Mouse (Mus musculus) layer of hippocampus, postnatal 10 days (tissue): ENCODE results near the gene Map3k20. TPM values are rescaled to one million over a fixed set of nuclear protein-coding genes. Genes with fewer than 3 reads are reported as not detected.

Experiments used
- DNase-seq, 2 experiments: peaks; one replicate each; pipeline ENCODE4 v3.0.0; 2021; ENCODE audit warnings: low spot score in 2 of 2
- total RNA-seq, 2 experiments: library from RNA; stranded (reverse); gene quantifications; 2 replicates each; pipeline ENCODE4 v1.2.3; 2021

Gene Map3k20
- total RNA-seq, 2 experiments from 2014 or later = 14.3 to 16.5 TPM

DNA sequence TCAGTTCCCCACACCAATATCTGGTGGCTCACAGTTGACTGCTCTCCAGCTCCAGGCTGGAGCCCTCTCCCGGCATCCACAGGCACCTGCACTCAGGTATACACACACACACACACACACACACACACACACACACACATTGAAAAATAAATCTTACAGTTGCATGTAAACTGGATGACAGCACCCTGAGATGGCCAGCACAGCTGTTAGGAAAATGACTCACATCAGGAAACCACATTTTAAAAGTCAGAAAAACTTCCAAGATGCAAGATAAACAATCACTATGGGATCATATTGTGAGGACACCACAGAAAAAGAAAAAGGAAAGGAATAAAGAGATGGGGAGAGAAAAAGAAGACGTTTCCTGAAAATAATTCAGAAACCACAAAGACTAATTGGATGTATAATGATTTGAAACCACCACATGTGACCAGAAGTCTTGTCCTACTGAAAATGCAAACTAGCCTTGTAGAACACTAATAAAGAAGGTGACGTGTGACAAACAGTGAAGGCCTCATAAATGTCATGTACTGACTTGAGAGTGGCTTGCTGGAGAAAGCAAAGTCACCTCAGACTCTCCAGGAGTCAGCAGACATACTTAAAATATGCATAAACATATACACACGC is 7.1 kb upstream of the Map3k20 start:
- no peak for DNase-seq

DNA sequence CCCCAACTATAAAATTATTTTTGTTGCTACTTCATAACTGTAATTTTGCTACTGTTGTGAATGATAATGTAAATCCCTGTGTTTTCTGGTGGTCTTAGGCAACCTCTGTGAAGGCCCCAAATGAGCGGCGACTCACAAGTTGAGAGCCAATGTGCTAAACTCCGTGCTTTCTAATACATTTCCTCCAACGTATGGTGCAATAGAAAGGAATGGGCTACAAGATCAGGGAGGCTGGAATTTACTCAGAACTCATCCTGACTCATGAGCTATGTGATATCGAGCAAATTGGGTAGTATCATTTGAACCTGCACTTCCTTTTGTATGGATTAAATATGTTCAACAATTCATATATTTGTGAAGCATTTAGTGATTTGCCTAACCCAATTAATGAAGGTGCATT is 4.9 kb upstream of the Map3k20 start:
- DNase-seq = no peak

GRCm38 (mm10) chr2:72281971-72282370 is 3.5 kb upstream of the Map3k20 start:
- DNase-seq = no peak

- no peak for DNase-seq
Measured at GRCm38 (mm10) chr2:72282733-72283132, 2.7 kb upstream of the Map3k20 start.

DNA sequence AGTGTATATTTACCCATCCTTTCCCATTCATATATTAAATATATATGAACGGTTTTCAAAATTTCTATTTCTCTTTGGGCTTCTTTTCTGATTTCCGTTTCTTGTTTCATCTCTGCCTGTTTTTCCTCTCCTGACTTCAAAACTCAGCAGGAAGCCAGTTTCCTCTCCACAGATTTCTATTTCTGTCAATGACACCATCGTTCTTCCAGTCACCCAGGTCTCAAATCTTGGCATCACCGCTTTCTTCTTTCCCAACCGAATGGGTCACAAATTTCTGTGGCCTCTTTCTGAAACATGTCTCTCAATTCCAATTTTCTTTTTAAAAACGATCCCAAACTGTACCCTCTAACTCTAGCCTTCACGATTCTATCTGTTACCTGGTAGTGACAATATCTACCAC is 748 bp upstream of the Map3k20 start:
- DNase-seq = no peak

DNA sequence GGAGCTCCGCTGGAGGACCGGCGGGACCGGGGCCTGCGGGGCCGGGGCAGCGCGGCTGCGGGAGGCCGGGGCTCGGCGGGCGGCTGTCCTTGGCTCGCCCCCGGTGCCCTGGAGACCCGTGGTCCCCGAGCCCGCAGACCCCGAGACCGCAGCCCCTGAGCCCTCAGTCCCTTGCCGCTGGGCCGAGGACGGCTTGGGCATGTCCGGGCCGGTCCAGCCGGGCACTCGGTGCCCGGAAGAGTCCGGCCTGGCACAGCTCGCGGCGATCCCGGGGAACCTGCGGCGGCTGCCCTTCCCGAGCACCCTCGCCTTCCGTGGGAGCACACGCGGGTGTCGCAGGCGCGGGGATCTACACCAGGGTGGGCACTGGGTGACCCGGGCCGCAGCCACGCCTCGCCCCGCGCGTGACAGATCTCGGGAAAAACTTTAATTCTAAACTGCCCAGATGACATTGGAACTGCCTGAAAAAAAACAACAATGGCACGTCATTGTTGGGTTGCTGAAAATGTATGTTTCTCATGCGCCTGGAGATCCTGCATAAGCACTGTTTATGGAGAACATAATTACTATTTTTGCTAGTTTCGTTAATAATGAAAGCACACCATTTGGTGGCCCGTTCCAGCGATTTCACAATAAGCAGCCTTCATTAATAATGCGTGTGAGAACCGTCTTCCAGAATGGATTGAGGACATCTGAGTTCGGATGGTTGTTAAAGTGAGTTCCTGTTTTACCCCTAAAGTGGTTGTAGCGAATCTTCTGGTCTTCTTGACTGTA is 638 bp downstream of the Map3k20 start:
- no peak for DNase-seq

- DNase-seq = no peak
Measured at GRCm38 (mm10) chr2:72287142-72287541, 1.7 kb downstream of the Map3k20 start.

GRCm38 (mm10) chr2:72288932-72289534 is 3.6 kb downstream of the Map3k20 start:
- no peak for DNase-seq

DNA sequence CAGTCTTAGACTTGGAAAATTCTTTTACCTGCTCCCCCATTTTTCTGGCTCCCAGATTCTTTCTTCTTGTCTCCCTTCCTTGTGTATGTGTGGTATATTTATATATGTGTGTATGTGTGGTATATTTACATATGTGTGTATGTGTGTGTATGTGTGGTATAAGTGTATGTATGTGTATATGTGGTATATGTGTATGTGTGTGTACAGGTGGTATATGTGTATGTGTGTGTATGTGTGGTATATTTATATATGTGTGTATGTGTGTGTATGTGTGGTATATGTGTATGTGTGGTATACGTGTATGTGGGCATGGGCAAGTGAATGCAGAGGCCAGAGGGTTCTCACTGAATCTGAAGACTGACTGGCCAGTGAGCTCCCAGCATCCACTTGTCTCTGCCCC is 5.7 kb downstream of the Map3k20 start:
- no peak for DNase-seq

- no peak for DNase-seq
Measured at GRCm38 (mm10) chr2:72292573-72292972, 7.1 kb downstream of the Map3k20 start.

- DNase-seq = no peak
Measured at GRCm38 (mm10) chr2:72294994-72295393, 9.6 kb downstream of the Map3k20 start.

- no peak for DNase-seq
Measured at GRCm38 (mm10) chr2:72296984-72297715, 11.7 kb downstream of the Map3k20 start.

GRCm38 (mm10) chr2:72297716-72298082 is 12.3 kb downstream of the Map3k20 start:
- no peak for DNase-seq

DNA sequence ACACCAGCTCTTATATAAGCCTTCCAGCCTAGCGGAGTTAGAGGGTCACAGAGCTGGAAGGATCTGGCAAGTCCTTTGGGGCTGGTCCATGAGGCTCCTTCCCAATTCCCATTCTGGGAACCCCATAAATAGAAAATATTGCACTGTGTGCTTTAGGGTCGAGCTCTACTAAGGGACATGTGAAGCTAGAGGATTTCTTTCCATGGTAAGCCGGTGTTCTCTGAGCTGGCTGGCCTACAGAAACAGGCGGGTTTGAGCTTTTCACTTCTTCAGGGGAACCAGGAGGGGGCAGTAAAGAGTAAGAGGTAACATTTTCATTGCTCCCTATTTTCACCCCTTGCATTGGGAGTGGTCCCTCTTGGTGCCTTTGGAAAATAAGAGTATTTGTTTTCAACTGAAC is 13.0 kb downstream of the Map3k20 start:
- DNase-seq = peak; percentile 9 to 19

DNA sequence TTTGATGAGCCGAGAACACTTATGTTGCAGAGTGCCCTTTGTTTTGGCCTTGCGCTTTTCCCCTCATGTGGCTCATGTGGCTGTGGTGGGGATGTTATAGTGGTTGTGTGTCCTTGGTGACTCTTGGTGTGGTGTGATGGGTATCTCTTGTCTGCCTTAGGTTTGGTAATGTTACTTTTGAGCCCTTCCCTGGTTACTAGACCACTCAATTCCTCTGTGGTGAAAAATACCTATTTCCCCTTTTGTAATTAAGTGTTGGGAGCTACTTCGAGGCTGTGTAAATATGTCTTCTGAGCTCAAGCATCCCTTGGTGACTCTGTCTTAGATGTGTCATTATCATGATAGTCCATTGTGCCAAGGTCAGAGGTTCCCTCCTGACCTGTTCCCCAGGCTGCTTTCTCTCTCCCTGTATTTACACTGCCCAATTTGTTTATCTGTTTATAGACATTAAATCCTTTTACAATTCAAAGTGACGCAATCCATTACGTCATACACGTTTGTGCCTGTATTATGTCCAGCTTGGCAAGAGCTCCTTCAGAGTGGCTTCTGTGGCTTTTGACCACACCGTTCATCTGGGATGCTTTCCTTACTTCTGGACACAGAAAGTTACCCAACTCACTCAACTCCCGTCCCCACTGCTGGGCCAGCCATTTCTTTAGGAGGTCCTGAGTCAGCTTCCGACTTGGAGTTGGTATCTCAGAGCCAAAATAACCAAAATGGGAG is 15.9 kb downstream of the Map3k20 start:
- no peak for DNase-seq

DNA sequence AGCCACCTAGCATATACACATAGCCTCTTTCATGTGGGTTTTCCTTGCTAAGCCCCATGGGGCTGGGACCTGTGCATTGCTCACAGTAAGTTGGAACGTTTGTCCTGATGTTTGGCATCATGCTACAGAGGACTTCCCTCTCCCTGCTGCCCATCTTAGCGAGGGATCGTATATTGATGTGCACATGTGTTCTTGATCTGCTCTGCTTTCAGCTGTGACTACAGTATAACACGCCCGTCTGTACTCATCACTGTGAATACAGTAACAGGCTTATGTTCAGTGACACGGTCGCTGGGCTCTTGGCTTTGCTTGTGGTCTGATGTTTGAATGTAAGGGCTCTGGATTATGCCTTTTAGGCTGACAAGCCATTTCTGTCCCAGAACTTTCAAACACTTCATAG is 20.3 kb downstream of the Map3k20 start:
- no peak for DNase-seq

GRCm38 (mm10) chr2:72308351-72308750 is 22.9 kb downstream of the Map3k20 start:
- no peak for DNase-seq

DNA sequence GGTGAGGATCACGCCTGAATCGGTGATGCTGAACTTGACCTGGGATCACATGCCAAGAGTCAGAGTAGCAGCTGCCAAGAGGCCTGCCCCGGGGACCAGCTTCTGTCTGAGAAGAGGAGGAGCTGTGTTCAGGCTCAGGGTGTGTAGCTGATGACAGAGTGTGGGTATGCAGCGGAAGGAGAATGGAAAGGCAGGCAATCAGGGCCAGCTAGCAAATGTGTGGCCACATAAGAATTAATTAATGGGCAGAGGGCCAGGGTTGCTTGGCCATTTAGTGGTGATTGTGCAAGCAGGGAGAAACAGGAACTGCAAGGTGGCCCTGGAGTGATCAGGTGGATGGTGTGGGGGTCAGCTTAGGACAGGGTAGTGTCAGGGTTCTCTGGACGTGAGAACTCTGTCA is 23.5 kb downstream of the Map3k20 start:
- DNase-seq = no peak

DNA sequence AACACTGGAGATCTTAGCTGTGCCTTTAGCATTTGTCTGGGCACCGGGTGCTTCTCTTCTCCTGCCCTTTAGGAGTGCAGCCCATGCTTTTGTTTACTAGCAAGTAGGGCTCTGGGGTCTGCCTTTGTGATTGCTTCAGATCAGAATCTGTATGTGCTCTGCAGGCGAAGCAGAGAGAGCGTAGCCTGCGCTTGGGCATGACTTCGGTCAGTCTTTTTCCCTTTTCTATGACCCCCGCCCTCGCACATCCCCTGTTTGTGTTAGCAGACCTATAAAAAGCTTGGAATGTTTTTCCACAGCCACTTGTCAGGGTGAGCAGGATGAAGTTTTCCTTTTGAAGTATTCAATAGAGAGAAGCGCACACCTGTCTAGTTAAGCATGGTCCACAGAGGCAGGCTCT is 26.0 kb downstream of the Map3k20 start:
- no peak for DNase-seq

GRCm38 (mm10) chr2:72313312-72313711 is 27.9 kb downstream of the Map3k20 start:
- no peak for DNase-seq

DNA sequence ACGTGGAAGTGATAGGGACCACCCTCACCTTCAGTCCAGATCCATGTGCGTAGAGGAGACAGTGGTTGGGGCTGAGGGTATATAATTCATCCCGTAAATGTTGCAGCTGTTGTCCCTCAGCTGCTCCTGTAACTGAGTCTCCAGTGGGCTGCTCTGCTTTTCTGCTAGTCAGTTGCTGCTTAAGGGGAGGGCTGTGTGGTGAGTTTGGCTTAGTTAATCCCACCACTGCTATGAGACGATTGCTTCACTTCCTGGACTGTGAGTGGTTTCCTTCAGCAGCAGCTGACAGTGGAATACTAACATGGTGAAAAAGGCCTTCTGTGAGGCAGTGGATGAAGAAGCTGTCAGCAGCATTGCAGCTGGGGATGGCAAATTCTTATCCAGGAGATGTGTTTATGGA is 33.0 kb downstream of the Map3k20 start:
- DNase-seq = no peak
